Mouse (Mus musculus) granulocyte monocyte progenitor cell, adult 5-6 weeks (primary cell): ENCODE measurements around the gene H2-Eb2. TPM values are rescaled to one million over a fixed set of nuclear protein-coding genes. Genes with fewer than 3 reads are reported as not detected.

Experiments
- ATAC-seq: replicated peaks from 2 replicates; pipeline ENCODE4 v1.8.0; 2016; ENCODE audit warnings: mild to moderate bottlenecking, moderate TSS enrichment, inconsistent platforms; ENCODE audit not compliant: poor library complexity, severe bottlenecking
- total RNA-seq, 2 experiments: library from RNA; stranded (forward) in 1 of 2; stranded (reverse) in 1 of 2; fragments of 200-712, 200-1000 nt in 1 of 2; fragments of >200 nt in 1 of 2; fragmentation: Nextera tagmentation in 1 of 2; gene quantifications; 2 replicates each; pipeline ENCODE4 v1.2.3; 2014 to 2017

The H2-Eb2 gene
- not detected in 2 replicates for total RNA-seq (2014; fragmentation: Nextera tagmentation)
- not detected in 2 replicates for total RNA-seq (2017)

DNA sequence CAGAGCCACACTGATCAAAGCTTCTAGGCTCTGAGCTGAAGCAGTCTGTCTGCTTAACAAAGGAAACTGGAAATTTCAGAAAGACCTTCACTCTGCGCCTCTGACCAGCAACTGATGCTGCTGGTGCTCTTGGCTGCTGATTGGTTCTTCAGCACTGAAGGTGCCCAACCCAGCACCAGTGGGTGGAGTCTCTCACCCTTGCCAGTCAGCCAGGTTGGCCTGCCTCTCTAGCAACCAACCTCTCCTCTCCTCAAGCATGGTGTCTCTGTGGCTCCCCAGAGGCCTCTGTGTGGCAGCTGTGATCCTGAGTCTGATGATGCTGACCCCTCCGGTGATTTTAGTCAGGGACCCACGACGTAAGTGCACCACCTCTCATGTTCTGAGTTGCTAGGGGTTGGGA lies at the start of gene H2-Eb2:
Gene H2-Eb2 (plus strand): TSS at position 230 of the 400 bp plus-strand sequence.
- no peak for ATAC-seq

DNA sequence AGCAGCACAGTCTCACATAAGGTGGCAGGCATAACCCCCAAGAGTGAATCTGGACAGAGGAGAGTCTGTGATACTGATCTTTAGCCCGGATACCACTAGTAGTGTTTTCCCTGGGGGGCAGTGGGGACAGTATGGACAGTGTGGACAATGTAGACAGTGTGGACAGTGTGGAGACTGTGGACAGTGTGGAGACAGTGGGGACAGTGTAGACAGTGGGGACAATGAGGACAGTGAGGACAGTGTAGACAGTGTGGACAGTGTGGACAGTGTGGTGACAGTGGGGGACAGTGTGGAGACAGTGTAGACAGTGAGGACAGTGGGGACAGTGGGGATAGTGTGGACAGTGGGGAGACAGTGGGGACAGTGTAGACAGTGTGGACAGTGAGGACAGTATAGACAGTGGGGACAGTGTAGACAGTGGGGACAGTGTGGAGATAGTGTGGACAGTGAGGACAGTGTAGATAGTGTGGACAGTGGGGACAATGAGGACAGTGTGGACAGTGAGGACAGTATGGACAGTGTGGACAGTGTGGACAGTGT lies 44.9 kb upstream of the H2-Eb2 start:
- ATAC-seq = no peak

DNA sequence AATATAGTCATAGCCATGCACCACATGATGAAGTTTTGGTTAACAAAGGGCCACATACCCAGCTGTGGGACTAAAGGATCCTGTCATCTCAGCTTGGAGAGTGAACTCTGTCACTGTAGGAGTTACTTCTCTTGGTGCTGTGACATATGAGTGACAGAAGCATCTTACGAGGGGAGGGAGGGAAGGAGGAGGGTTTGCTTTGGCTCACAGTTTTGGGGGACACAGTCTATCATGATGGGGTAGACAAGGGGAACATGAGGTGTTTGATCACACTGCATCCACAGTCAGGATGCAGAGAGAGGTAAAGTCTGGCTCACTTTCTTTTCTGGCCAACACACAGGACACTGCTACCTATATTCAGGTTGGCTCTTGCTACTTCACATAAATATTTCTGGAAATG lies 43.6 kb upstream of the H2-Eb2 start:
- no peak for ATAC-seq

DNA sequence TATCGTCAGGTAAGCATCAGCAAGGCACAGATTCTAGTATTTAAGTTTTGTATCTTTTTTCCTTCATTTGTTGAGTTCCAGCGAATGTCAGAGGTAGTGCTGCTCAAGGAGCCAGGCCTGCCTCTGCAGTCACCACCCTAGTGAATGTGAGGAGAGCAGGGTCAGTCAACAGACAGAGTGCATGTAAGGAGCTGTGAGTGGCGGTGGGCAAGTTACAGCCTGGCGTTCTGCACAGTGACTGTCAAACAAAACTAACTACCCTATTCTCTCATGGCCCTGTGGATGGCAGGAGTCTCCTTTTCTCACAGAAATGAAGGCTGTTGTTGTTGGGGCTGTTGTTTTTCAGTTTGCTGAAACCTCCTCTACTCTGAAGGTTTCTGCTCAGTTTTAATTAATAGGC lies 40.1 kb upstream of the H2-Eb2 start:
- ATAC-seq = no peak

DNA sequence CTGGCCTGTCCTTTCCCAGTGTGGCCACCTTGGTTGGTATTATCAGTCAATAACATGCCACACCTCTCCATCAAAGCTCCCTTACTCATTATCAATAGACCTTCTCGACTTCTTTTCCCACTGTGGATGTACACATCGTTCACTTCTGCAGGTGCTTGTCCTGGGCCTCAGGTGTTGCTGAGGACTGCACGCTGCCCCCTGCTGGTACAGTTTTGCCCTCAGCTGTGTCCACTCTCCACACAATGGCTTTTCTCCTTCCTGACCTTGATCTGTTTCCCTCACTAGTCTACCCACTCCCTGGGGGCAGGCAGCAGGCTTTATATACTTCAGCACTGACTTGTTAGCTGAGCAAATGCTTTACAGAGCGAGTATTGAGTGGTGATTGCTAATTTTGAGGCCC lies 39.6 kb upstream of the H2-Eb2 start:
- ATAC-seq = no peak

DNA sequence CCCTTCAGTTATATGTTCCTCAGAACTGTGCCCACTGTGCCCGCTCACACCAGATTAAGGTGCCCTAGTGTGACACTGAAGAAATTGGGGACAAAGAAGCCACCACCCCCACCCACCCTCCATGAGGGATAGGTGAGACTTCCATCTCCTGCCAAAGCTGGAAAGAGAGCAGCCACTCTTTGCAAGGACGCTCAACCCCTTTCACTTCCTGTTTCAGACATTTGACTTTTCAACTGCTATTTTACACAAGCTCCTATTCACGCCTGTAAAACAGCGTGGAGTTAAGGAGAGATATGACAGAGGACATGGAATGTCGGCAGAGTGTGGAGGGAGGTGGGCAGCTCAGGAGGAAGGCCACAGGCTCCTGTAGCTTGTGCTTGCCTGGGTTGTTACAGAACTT lies 39.0 kb upstream of the H2-Eb2 start:
- ATAC-seq = peak; percentile 49

DNA sequence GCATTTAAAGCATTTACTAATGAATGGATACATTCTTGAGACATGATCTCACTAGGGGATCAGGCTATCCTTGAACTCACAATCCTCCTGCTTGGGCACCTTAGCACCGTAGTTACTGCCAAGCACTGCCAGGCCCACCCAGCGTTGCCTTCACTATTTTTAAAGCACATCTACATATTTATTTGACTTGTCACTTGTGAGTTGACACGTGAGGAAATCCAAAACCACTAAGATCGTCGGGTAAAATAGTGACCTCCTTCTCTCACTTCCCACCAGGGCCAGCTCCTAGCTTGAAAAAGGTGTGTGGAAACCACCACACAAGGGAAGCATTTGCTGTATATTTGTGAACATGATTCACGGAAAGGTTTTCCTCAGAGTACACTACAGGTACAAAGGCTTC lies 38.5 kb upstream of the H2-Eb2 start:
- peak; percentile 20; the same call in 1 of the 2 replicates for ATAC-seq

DNA sequence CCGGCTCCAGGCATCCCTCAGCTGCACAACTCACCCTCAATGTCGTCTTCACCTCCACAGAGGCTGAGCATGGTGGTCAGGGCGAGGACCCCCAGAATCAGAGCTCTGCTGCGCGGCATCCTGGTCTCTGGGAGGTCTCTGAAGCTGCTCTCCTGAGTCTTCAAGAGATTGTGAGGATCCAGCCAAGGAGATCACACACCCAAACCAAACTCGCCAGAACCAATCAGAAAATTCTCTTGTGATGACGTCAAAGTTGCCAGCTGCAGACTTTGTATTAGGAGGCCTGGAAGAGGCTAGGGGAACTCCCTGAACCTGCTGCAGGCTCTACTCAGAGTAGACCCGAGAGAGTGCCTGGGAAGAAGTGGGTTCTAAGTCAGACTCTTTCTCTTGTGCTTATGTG lies 37.8 kb upstream of the H2-Eb2 start, which contains the start of gene H2-Aa:
Gene H2-Aa (minus strand): TSS at position 176 of the 400 bp plus-strand sequence.
- ATAC-seq = peak; percentile 67

DNA sequence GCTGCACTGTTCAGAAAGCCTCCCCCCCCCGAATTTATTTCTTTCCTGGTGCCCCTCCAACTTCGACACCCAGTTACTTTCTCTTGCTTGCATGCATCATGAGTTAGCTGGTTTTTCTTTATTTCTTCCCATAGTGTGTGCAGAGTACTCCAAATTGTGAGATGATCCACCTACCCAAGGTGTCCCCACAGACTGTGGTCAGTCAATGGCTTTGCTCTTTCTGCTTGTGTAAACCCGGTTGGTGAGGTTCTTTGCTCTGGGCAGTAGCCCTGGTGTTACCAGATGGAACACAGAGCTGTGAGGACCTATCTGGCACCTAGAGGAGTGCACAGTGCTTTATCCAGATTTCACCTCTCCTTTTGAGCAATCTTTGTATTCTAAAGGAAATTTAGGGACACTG lies 37.3 kb upstream of the H2-Eb2 start:
- ATAC-seq = no peak

DNA sequence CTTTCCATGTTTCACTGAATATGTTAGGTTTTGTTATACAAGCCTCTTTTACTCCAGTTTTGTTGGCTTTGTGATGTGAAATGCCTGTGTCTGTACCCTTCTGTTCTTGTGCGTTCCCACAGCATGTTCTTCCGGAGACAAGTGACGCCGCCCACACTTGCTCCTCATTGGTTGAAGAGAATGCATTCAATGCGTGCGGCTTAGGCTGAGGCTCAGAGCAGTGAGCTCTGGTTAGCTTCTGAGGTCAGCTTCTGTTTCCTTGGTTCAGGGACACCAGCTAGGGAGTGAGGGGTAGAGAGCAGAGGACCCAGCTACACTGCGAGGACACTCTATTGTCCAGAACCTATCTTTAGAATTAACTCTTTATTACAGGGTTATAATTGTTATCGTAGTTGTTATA lies 33.9 kb upstream of the H2-Eb2 start:
- ATAC-seq = peak; percentile 65

DNA sequence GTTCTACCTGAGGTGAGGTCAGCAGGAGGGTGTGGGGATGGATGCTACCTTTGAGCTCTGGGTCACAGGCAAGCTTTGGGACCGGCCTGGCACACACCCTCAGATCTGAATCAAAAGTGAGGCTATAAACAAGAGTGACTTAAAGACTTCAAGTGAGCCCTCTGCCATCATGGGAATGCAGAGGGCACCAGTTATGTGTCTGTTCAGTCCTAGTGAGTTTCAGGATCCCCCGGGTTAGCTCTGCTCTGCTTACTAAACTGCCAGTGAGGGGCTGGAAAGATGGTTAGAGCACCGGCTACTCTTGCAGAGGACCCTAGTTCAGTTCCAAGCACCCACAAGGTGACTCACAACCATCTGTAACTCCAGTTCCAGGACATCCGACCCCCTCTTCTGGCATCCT lies 32.9 kb upstream of the H2-Eb2 start:
- ATAC-seq = no peak

DNA sequence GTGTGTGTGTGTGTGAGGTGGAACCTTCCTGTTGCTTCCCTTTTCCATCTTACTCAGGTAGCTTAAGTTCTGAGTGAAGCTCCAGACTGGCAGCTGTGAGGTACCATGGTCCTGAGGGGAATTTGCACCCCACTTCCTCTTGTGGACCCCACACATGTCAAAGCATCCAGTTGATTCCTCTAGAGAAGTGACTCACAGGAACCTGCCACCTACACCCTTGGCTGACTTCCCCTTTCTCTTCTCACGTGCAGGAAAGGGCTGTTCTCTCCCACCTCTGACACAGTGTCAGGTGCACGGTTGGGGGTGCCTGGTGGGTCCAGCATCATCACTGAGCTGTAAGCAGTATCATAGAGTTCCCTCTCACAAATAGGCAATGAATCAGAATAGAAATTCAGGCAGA lies 31.9 kb upstream of the H2-Eb2 start:
- peak; percentile 80 for ATAC-seq

DNA sequence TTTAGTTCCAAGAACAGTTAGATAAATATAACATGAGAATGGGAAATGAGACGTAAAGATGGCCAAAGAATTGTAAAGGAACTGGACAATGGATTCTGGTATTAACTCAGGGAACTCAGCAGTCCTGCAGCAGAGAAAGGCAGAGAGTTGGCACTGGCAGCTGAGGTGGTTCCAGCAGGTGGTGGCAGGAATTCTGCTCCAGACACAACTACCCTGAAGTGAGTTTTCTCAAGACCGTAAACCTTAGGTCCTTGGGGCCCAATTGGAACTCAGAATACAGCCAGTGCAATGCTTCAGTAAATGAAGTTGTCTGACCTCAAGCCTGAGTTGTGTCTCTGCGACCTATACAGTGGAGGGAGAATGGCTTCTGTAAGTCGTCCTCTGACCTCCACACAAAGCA lies 31.2 kb upstream of the H2-Eb2 start:
- ATAC-seq = no peak

DNA sequence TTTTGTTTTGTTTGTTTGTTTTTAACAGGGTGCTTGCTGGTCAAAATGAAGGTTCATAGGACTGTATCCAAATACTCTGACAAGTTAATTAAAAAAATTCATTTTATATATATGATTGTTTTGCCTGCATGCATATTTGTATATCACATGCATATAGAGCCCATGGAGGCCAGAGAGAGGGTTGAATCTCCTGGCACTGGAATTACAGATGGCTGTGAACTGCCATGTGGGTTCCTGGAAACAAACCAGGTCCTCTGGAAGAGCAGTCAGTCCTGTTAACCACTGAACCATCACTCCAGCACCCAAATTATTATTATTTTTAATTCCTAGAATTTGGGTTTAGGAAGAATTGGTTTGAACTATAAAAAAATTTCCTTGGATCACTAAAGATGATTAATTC lies 30.2 kb upstream of the H2-Eb2 start:
- ATAC-seq = no peak

DNA sequence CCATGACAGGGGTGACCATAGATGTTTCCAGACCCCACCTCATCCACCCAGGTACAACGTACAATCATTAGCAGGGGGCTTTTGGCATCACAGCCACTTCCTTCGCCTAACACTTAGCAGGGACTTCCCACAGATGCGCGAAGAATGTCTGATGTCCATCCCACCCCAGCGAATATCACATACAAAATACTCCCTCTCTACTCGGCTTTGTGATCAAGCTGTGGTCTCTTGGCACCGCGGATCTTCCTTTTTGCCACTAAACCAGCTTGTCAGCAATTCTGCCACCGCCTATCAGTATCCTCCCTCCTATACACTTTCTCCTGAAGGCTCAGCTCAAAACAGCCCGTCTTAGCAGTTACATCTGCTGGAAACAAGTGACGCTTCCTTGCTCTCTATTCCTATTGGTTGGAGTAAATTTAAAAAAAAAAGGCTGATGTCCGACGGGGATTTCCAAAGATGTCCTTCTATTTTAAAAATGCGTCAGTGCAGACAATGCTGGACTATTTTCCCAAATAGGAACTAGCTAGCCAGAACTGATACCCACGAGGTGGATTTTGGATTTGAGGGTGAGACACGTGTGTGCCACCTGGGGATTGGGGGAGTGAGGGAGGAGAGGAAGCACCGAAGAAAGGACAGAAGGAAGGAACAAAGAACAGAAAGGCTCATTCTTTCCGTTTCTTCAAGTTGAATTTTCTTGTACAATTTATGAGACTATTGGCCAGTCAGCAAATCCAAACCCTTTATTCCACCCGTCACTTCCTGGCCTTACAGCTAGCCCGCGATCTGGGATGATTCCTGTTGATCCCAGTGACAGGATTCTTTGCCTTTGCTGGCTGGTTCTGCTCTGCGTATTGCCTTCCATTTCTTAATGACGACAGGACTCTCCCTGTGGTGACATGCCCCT lies 29.3 kb upstream of the H2-Eb2 start:
- ATAC-seq = peak; percentile 62

DNA sequence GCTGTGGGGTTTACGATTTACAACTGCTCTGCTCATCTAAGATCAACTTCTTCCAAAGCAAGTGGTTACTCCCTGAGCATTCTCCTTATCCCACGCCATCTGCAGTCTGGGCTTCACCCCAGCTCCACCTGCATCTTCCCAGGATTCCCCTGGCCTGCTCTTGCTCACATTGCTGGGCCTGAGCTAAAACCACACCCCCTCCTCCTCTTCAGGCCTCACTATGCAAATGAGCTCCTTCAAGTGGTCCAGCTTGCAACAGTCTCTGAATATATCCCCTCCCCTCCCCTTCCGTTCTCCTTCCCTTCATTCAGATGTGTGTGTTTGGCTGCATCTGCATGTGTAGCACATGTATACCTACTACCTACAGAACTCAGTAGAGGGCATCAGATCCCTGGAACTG lies 26.1 kb upstream of the H2-Eb2 start:
- ATAC-seq = no peak

DNA sequence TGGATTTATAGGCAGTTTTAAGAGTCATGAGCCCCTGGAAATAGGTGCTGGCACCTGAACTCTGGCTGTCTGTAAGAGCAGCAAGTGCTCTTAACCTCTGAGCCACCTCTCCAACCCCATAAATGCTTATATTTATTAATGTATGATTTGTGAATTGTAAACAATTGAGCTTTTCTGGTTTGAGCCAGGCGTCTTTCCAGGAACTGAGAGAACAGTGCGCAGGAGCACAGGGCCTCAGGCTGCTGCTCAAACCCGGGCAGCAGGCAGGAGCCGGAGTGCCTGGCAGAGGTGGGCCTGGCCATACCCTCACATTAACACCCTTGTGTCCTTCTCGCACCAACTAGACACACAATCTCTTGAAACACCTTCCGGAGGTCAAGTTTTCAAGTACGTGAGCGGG lies 25.4 kb upstream of the H2-Eb2 start:
- no peak for ATAC-seq

DNA sequence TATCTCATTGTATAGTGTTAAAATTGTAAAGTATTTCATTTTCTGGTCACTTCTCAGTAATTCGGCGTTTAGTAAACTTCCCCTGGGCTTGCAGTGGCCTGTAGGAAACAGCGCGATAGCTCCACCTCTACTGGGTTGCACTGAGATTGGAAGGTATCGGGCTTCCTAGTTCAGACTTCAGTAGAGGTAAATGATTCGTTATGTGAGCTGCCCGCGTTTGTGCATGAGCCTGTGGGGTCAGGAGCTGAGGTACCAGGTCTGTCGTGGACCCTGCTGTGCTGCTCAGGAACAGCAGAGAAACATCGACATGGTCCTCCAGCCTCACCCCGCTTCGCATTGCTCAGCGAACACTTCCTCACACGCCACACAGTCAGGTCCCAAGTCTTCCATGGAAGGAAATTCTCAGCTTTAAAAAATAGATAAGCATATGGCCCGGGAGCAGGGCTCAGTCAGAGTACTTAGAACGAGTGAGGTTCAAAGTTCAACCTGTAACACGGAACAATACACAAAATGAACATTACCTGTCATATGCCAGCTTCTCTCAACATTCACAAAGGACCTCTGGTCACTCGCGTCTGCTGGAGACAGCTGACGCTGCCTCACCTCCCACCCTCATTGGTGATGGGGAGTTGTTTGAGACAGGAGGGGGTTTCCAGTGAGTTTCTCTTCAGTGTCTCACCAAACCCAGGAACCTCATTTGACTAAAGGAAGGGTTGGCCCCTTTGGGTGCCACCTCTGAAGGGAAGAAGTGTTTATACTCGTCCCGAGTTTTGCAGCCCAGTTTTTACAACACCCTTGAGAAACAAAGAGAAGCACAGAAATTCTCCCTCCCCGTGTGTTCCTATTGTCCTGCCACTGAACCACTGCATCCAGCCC lies 24.5 kb upstream of the H2-Eb2 start:
- no peak for ATAC-seq

DNA sequence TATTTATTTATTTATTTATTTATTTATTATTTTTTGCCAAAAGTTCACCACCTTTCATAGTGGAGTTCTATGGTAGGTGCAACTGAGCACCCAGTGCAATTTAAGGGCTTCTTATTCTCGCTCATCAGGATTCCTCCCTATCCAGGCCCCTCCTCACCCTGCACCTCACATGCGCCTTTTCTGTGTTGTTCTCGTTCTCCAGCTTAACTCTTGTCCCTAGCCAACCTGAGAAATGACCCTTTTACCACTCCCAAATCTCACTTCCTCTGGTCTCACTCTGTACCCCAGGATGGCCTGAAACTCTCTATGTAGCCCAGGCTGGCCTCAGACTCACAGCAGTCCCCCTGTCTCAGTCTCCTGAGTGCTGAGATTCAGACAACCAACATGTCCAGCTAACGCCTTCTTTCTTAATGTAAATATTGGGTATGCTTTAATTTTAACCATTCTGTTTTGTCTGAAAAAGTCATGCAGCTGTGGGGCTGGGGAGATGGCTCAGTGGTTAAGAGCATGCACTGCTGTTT lies 23.7 kb upstream of the H2-Eb2 start:
- ATAC-seq = no peak

DNA sequence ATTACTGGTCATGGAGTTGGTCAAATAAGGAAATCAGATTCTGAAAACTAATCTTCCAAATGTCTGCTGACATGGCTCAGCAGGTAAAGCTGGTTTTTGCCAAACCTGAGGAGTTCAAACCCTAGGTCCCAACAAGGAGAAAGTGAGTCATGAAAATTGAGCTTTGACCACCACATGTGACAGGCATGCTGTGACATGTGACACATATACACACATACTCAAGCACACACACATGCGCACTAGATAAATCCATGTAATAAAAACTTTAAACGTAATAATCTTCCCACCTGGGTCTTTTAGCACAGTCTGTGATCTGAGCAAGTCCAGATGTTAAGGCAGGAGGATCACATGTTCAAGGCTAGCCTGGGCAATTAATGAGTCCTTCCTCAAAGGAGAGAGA lies 21.7 kb upstream of the H2-Eb2 start:
- ATAC-seq = no peak

DNA sequence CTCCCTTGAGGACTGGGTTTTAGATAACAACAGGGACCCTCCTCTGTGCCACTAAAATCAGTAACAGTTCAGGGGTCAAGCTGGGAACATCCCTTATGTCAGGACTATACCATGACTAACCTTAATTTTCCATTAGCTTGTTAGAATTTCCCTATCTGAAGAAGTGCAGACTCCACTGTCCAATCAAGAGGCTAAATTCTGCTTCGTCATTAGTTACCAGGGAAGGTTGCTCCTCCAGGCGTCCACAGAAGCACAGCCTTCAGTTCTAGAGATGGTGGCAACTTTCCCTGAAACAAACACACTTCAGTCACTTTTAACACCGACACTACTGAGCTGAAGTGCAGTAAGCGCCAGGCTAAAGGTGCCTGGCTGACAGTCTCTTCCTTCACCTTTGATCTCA lies 20.7 kb upstream of the H2-Eb2 start:
- ATAC-seq = peak; percentile 75
